Comparison of ENCODE assay signal across 8 mouse cellular contexts in the genomic region with DNA sequence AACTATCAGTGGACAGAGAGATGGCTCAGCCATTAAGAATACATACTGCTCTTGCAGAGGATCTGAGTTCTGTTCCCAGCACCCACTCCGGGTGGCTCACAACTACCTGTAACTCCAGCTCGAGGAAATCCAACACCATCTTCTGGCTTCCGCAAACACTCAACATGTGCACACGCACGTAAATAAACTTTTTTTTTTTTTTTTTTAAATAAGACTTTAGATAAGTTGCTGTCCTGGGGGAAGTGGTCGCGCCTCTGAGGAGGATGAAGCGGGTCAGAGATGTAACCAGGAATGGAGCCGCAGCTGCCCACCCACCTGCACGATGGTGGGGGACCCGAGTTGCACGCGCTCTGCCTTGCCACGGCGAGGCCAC. TPM values are rescaled to one million over a fixed set of nuclear protein-coding genes. Genes with fewer than 3 reads are reported as not detected.
A peak's percentile ranks its signal among the peaks of the same experiment; 100 is the strongest.
DNase-seq lines count a peak whose midpoint lies in the region; ATAC-seq and TF ChIP-seq lines count a peak whose summit lies in the region.

No protein-coding gene starts in this region.

- no peaks in the 10 kb centered on the region for H3K27me3 ChIP-seq in kidney, adult 2 months (replicated peaks; ENCODE audit: control insufficient read depth, insufficient read depth, low read length)
- H3K27me3 ChIP-seq in hindbrain, embryonic 12.5 days = no peaks in the 10 kb centered on the region
- no peaks in the 10 kb centered on the region for H3K27me3 ChIP-seq in midbrain, embryonic 13.5 days

- H3K4me3 ChIP-seq in kidney, adult 2 months (ENCODE audit: insufficient read depth, low read depth, low read length) = peak overlapping the region; percentile 64
- H3K4me3 ChIP-seq in bone marrow, adult 2 months (replicated peaks; ENCODE audit: control insufficient read depth, low read depth, low read length) = peak overlapping the region; percentile 98
- H3K4me3 ChIP-seq in hindbrain, embryonic 12.5 days = peak overlapping the region; percentile 71
- H3K4me3 ChIP-seq in midbrain, embryonic 13.5 days (replicated peaks) = peak overlapping the region; percentile 71

- no peak for ATAC-seq in hindbrain, embryonic 12.5 days (ENCODE audit: low FRiP score)
- no peak for ATAC-seq in midbrain, embryonic 13.5 days

- no peaks in the 10 kb centered on the region for H3K4me1 ChIP-seq in kidney, adult 2 months (ENCODE audit: control insufficient read depth, insufficient read depth, low read length)
- no peaks in the 10 kb centered on the region; the same call in none of the 2 replicates for H3K4me1 ChIP-seq in bone marrow, adult 2 months (ENCODE audit: control insufficient read depth, insufficient read depth, low read length)
- peaks cover 15% of the 10 kb centered on the region for H3K4me1 ChIP-seq in hindbrain, embryonic 12.5 days
- H3K4me1 ChIP-seq in midbrain, embryonic 13.5 days (replicated peaks) = peaks cover 14% of the 10 kb centered on the region

- WGBS in kidney, adult 2 months = 13% methylated on average over 15 of the region's 15 CpGs
- WGBS in bone marrow, adult 2 months = 27% methylated on average over 15 of the region's 15 CpGs
- 18% methylated on average over 15 of the region's 15 CpGs for WGBS in hindbrain, embryonic 12.5 days
- WGBS in midbrain, embryonic 13.5 days = 18% methylated on average over 15 of the region's 15 CpGs

- peak overlapping the region; percentile 73 for H3K9ac ChIP-seq in hindbrain, embryonic 12.5 days
- peak overlapping the region; percentile 76 for H3K9ac ChIP-seq in midbrain, embryonic 13.5 days (replicated peaks)

- H3K9me3 ChIP-seq in hindbrain, embryonic 12.5 days (replicated peaks) = no peaks in the 10 kb centered on the region
- H3K9me3 ChIP-seq in midbrain, embryonic 13.5 days = no peaks in the 10 kb centered on the region

- TF ChIP-seq CTCF in kidney, adult 2 months (conservative IDR thresholded peaks at IDR 0.05; ENCODE audit: insufficient read depth, insufficient read length, low read depth, low read length) = no peak
- TF ChIP-seq CTCF in bone marrow, adult 2 months (IDR thresholded peaks at IDR 0.05; ENCODE audit: control insufficient read depth, insufficient read depth, low read length) = no peak

- peak overlapping the region; percentile 83 for H3K4me2 ChIP-seq in hindbrain, embryonic 12.5 days (replicated peaks)
- H3K4me2 ChIP-seq in midbrain, embryonic 13.5 days (replicated peaks) = peak overlapping the region; percentile 88

- TF ChIP-seq POLR2A in kidney, adult 2 months (IDR thresholded peaks at IDR 0.05; ENCODE audit: low read depth, low read length) = no peak
- TF ChIP-seq POLR2A in bone marrow, adult 2 months (IDR thresholded peaks at IDR 0.05; ENCODE audit: borderline replicate concordance, control insufficient read depth, low read depth, low read length) = no peak

- DNase-seq in kidney, adult 2 months = no peak
- no peak for DNase-seq in kidney, postnatal 25 days
- no peak for DNase-seq in adipocyte (ENCODE audit: low spot score)
- DNase-seq in cerebellum, adult 8-10 months = no peak
- DNase-seq in spleen, postnatal 10 days (ENCODE audit: low spot score in 2 of 2) = no peak

- H3K27ac ChIP-seq in kidney, adult 2 months (ENCODE audit: insufficient read depth, low read depth, low read length) = no peak overlapping the region
- H3K27ac ChIP-seq in bone marrow, adult 2 months (ENCODE audit: control insufficient read depth, insufficient read depth, low read depth, low read length, poor library complexity) = no peak overlapping the region
- no peak overlapping the region for H3K27ac ChIP-seq in hindbrain, embryonic 12.5 days
- H3K27ac ChIP-seq in midbrain, embryonic 13.5 days = peak overlapping the region; percentile 85; the same call in 1 of the 2 replicates

- H3K36me3 ChIP-seq in kidney, adult 2 months (ENCODE audit: control insufficient read depth, insufficient read depth, low read length) = no peaks in the 10 kb centered on the region
- H3K36me3 ChIP-seq in hindbrain, embryonic 12.5 days = no peaks in the 10 kb centered on the region
- H3K36me3 ChIP-seq in midbrain, embryonic 13.5 days = no peaks in the 10 kb centered on the region

RNA-seq across cellular contexts. Expression of gene Ulk4, which starts 0.3 kb away (rescaled TPM):
- polyA plus RNA-seq in kidney, adult 2 months (2012; rRNA removed) = 1.9 and 4.8 TPM in 2 replicates
- not detected in 2 replicates for polyA plus RNA-seq in bone marrow, adult 2 months (2011; ENCODE audit: insufficient read depth, insufficient read length, low replicate concordance, missing spikeins)
- polyA plus RNA-seq in hindbrain, embryonic 12.5 days (2016; fragmentation: Nextera tagmentation; extraction: Ambion mirVana) = 147 and 164 TPM in 2 replicates
- polyA plus RNA-seq in midbrain, embryonic 13.5 days (2015; fragmentation: Nextera tagmentation; extraction: Ambion mirVana) = 151 and 159 TPM in 2 replicates

RNA-seq across cellular contexts. Expression of gene Trak1, which starts 20.6 kb away (rescaled TPM):
- 65.1 and 65.2 TPM in 2 replicates for polyA plus RNA-seq in kidney, adult 2 months (2012; rRNA removed)
- 14.1 and 29.4 TPM in 2 replicates for polyA plus RNA-seq in bone marrow, adult 2 months (2011; ENCODE audit: insufficient read depth, insufficient read length, low replicate concordance, missing spikeins)
- 38.8 and 41.6 TPM in 2 replicates for polyA plus RNA-seq in hindbrain, embryonic 12.5 days (2016; fragmentation: Nextera tagmentation; extraction: Ambion mirVana)
- polyA plus RNA-seq in midbrain, embryonic 13.5 days (2015; fragmentation: Nextera tagmentation; extraction: Ambion mirVana) = 41.1 and 44.8 TPM in 2 replicates

Comparison
In these comparisons a context has a peak if more than half of its experiments do, and no peak if none do; other contexts are left out.
1. RNA of gene Ulk4, which starts 0.3 kb away (polyA plus RNA-seq): 147 to 164 TPM in hindbrain, embryonic 12.5 days and 151 to 159 TPM in midbrain, embryonic 13.5 days; 1.9 to 4.8 TPM in kidney, adult 2 months and not detected in bone marrow, adult 2 months; every median in the first group is over 10 times any median in the second.
2. Peak in every context shown above with its lines, with median percentiles within 50 percentile points of each other: H3K4me3 ChIP-seq.